Mouse (Mus musculus) heart, embryonic 10.5 days (tissue): ENCODE data around the gene Utp20. TPM values are rescaled to one million over a fixed set of nuclear protein-coding genes. Genes with fewer than 3 reads are reported as not detected.
A peak's percentile ranks its signal among the peaks of the same experiment; 100 is the strongest.
"Not testable (repeated sequence)": the region's sequence is repeated elsewhere in the genome, so short reads cannot be mapped to it uniquely, and the experiment has no call there.

ENCODE experiments used
- DNase-seq: peaks from one replicate; pipeline ENCODE4 v3.0.0-alpha.2; 2017; ENCODE audit warnings: low spot score
- H3K27ac ChIP-seq: fragments of 300-500 bp; sonication (generic); 2 replicates; pipeline ENCODE4 v1.5.1; 2016; ENCODE audit warnings: mild to moderate bottlenecking
- H3K27me3 ChIP-seq: fragments of 300-500 bp; sonication (generic); 2 replicates; pipeline ENCODE4 v1.6.1; 2016; ENCODE audit warnings: mild to moderate bottlenecking; ENCODE audit not compliant: poor library complexity, insufficient read depth, severe bottlenecking
- H3K36me3 ChIP-seq: fragments of 300-500 bp; sonication (generic); 2 replicates; pipeline ENCODE4 v1.6.1; 2016; ENCODE audit warnings: mild to moderate bottlenecking, moderate library complexity
- H3K4me1 ChIP-seq: fragments of 300-500 bp; sonication (generic); 2 replicates; pipeline ENCODE4 v1.6.1; 2016; ENCODE audit warnings: mild to moderate bottlenecking
- H3K4me3 ChIP-seq: fragments of 300-500 bp; sonication (generic); 2 replicates; pipeline ENCODE4 v1.5.1; 2016; ENCODE audit warnings: mild to moderate bottlenecking, moderate library complexity
- H3K9me3 ChIP-seq: fragments of 300-500 bp; sonication (generic); 2 replicates; pipeline ENCODE4 v1.6.1; 2016; ENCODE audit warnings: mild to moderate bottlenecking, moderate library complexity
- WGBS: fragments of 180-500 bp; shearing (Covaris S2); methylation state at CpG from one replicate; pipeline ENCODE4 v1.1.7; 2016; 5-methylcytosine and 5-hydroxymethylcytosine counted together
- polyA plus RNA-seq: library from polyadenylated mRNA; unstranded; fragments of >200 nt; fragmentation: Nextera tagmentation; extraction: Ambion mirVana; gene quantifications from 2 replicates; pipeline ENCODE4 v1.2.1, GENCODE M21; 2016

The Utp20 gene
- polyA plus RNA-seq, 1 experiment from 2014 or later: 16.9 TPM

DNA sequence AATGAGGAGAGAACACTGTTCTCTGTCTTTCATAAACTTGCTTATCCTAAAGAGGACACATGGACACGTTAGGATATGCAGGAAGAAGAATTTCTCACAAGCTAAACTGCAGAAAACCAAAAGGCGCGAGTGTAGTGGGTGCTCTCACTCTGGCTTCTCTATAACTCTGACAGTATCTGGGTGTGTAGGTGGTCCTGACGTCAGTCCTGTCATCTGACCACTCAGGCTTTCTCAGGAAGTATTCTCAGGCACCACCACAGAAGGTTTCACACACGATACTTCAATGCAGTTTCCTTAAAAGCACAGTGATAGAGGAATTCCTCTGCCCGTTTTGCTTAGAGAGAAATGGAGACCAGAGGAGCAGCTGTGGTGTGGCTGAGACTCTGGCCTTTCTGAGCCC lies 50.4 kb downstream of the Utp20 start:
- DNase-seq: no peak
- Histone ChIP-seq H3K27ac (no peak overlapping the region), H3K4me3 (no peak overlapping the region), H3K36me3 (peaks cover 75% of the 10 kb centered on the region), H3K9me3 (no peaks in the 10 kb centered on the region), H3K4me1 (no peaks in the 10 kb centered on the region), H3K27me3 (no peaks in the 10 kb centered on the region)
- 82% methylated on average over 6 of the region's 6 CpGs for WGBS

GRCm38 (mm10) chr10:88772965-88773364 lies 53.6 kb downstream of the Utp20 start:
- H3K9me3 ChIP-seq, H3K4me3 ChIP-seq, H3K4me1 ChIP-seq, DNase-seq, H3K27ac ChIP-seq, H3K27me3 ChIP-seq: not testable (repeated sequence)
- peaks cover 89% of the 10 kb centered on the region for H3K36me3 ChIP-seq
- WGBS: 91% methylated on average over 5 of the region's 5 CpGs

DNA sequence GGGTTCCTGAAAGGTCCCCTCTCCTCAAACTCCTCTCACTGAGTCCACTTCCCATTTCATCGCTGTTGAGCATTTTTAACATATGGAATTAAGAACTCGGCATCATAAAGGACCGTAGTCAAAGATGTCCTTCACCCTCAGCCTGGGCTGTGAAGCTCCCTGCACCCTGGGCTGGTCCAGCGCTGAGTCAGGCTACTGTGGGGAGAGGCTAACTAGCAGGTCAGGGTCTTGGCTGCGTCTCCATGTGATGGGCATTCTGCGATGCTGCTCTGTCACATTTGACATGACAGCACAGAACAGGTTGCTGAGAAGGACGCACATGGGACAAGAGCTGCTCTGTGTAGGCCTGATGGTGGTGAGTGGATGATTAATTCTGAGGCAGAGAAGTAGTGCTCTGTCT lies 56.9 kb downstream of the Utp20 start:
- Histone ChIP-seq H3K27ac (no peak overlapping the region), H3K36me3 (peaks cover 91% of the 10 kb centered on the region), H3K27me3 (no peaks in the 10 kb centered on the region), H3K4me3 (no peak overlapping the region), H3K9me3 (no peaks in the 10 kb centered on the region), H3K4me1 (no peaks in the 10 kb centered on the region)
- WGBS: 95% methylated on average over 7 of the region's 7 CpGs
- no peak for DNase-seq

DNA sequence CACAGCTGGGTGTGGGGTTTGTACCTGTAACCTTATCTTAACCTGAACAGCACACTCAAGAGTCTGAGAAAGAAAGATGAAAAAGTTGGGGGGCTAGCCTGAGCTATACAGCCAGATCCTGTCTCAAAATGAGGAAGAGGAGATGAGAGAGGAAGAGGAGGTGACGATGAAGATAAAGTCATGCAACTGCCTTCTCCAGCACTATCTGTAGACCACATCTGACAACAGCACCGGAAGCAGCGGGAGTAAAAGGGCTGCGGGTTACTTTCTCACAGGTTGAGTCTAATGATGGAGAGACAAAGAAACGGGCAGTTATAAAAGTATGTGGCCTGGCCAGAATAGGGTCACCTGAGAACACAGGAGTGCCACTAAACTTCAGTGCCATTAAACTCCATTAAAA lies 57.6 kb downstream of the Utp20 start:
- DNase-seq: no peak
- Histone ChIP-seq H3K9me3 (no peaks in the 10 kb centered on the region), H3K27me3 (no peaks in the 10 kb centered on the region), H3K36me3 (peaks cover 91% of the 10 kb centered on the region), H3K4me1 (no peaks in the 10 kb centered on the region), H3K4me3 (no peak overlapping the region), H3K27ac (no peak overlapping the region)
- WGBS: 89% methylated on average over 5 of the region's 5 CpGs

- WGBS: 84% methylated on average over 15 of the region's 15 CpGs
- H3K27me3 ChIP-seq: no peaks in the 10 kb centered on the region
- peaks cover 96% of the 10 kb centered on the region for H3K36me3 ChIP-seq
- no peaks in the 10 kb centered on the region for H3K9me3 ChIP-seq
- H3K4me3 ChIP-seq: no peak overlapping the region
- H3K27ac ChIP-seq: no peak overlapping the region
- H3K4me1 ChIP-seq: no peaks in the 10 kb centered on the region
- no peak for DNase-seq
Measured at GRCm38 (mm10) chr10:88765431-88766142, 61.0 kb downstream of the Utp20 start.

DNA sequence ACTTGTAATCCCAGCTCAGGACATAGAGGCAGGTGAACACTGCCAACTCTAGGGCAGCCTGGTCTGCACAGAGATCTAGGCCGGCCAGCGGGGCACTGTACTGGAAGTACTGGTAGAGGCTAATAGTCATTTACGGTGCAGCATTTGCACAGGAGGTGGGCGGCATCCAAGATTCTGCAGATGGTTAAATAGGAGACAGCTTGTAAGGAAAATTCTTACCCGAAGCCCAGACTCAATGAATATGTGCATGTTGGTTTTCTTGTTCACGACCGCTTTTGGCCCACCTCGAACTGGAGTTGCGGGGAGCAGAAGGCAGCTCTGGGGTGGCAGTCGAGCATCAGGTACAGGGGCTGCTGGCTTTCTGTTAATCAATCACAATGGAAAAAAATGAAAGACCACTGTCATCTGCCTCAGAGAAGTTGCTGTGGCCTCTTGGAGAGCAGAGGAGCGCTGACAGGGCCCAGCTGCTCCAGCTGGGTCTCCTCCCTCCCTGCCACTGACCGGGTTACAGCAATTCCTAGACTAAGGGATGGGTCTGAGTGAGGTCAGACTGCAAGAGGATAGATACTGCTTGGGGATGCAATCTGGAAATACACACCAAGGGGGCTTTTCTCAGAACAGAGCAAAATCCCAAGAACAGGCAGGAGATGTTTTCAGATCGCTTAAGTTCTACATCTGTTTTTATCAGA lies 64.9 kb downstream of the Utp20 start:
- DNase-seq: no peak
- Histone ChIP-seq H3K27me3 (no peaks in the 10 kb centered on the region), H3K4me1 (no peaks in the 10 kb centered on the region), H3K4me3 (no peak overlapping the region), H3K27ac (no peak overlapping the region), H3K9me3 (no peaks in the 10 kb centered on the region), H3K36me3 (peaks cover 94% of the 10 kb centered on the region)
- 92% methylated on average over 13 of the region's 13 CpGs for WGBS

DNA sequence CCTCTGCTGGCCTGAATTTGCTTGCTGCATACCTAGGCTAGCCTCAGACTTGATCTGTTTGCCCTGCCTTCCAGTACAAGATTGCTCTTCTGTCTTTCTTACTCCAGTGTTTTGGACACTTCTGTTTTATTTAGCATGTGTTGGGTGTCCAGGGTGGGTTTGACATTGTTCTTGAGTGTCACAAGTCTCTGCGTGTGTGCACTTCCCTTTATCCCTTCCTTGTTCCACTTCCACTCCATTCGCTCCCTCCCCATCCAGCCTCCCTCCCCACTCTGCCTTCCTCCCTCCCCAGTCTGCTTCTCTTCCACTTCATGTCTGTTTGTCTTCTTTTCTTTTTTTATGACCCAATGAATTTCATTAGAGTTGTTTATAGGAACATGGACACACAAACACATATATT lies 85.2 kb downstream of the Utp20 start:
- Histone ChIP-seq H3K9me3 (no peaks in the 10 kb centered on the region), H3K4me1 (no peaks in the 10 kb centered on the region), H3K27ac (no peak overlapping the region), H3K4me3 (no peak overlapping the region), H3K36me3 (peaks cover 78% of the 10 kb centered on the region), H3K27me3 (no peaks in the 10 kb centered on the region)
- WGBS: 86% methylated on average over 2 of the region's 2 CpGs
- DNase-seq: no peak

- H3K4me3 ChIP-seq: no peak overlapping the region
- WGBS: 89% methylated on average over 5 of the region's 5 CpGs
- no peak overlapping the region for H3K27ac ChIP-seq
- no peaks in the 10 kb centered on the region for H3K27me3 ChIP-seq
- peaks cover 78% of the 10 kb centered on the region for H3K36me3 ChIP-seq
- DNase-seq: no peak
- H3K9me3 ChIP-seq: no peaks in the 10 kb centered on the region
- H3K4me1 ChIP-seq: no peaks in the 10 kb centered on the region
Measured at GRCm38 (mm10) chr10:88740781-88741180, 85.8 kb downstream of the Utp20 start.

GRCm38 (mm10) chr10:88739818-88740217 lies 86.8 kb downstream of the Utp20 start:
- DNase-seq: no peak
- H3K4me1 ChIP-seq: no peaks in the 10 kb centered on the region

GRCm38 (mm10) chr10:88739074-88739473 lies 87.5 kb downstream of the Utp20 start:
- H3K4me3 ChIP-seq, H3K4me1 ChIP-seq, H3K9me3 ChIP-seq, H3K27me3 ChIP-seq, H3K27ac ChIP-seq: not testable (repeated sequence)
- 95% methylated on average over 8 of the region's 8 CpGs for WGBS
- peaks cover 66% of the 10 kb centered on the region for H3K36me3 ChIP-seq
- peak; percentile 53 for DNase-seq

More at GRCm38 (mm10) chr10:88739818-88740217, 86.8 kb downstream of the Utp20 start:
- Histone ChIP-seq H3K36me3 (peaks cover 73% of the 10 kb centered on the region), H3K9me3 (no peaks in the 10 kb centered on the region), H3K4me3 (no peak overlapping the region), H3K27me3 (no peaks in the 10 kb centered on the region), H3K27ac (no peak overlapping the region)
- WGBS: 97% methylated on average over 1 of the region's 1 CpGs

GRCm38 (mm10) chr10:88732309-88732622 lies 94.3 kb downstream of the Utp20 start:
- peak; percentile 72 for DNase-seq
- Histone ChIP-seq H3K4me3 (peak overlapping the region; percentile 98), H3K9me3 (no peaks in the 10 kb centered on the region), H3K36me3 (peaks cover 16% of the 10 kb centered on the region), H3K27ac (no peak overlapping the region), H3K27me3 (no peaks in the 10 kb centered on the region), H3K4me1 (peaks cover 11% of the 10 kb centered on the region; the same call in 1 of the 2 replicates)
- 14% methylated on average over 6 of the region's 6 CpGs for WGBS

DNA sequence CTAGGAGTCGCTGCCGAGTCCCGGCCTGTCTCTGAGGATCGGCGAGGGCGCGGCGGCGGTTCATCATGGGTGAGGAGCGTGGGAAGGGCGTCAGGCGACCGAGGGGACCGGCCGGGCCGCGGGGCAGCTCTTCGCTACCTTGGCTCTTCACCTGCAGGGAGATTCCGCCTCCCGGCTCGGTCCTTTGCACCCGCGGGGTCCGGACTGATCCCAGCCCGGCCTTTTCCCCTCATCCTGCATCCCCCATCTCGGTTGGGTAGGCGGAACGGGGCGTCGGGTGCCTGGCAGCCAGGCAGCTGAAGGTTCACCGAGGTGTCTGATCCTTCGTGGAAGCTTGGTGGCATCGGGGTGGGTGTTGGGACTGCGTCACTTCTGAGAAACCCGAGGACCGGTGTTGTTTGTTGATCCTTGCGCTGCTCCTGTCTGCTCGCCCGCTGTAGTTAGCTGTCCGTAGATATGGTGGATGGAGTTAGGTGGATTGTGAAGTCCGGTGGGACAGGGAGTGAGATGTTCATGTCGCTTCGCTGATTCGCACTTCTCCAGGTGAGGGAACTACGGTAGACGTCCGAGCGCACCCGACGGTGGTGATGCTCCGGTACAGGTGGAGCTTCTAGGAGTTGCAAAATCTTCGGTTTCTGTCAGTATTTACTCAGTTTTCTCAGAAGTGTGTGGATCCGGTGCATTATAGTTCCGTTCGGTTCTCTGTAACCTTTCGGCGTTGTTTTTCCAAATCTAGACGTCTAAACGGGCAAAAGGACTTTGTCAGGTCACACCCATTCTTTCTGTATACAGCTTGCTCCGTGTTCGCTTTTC lies 94.9 kb downstream of the Utp20 start:
- DNase-seq: peak; percentile 78
- Histone ChIP-seq H3K4me3 (peak overlapping the region; percentile 98), H3K4me1 (peaks cover 11% of the 10 kb centered on the region; the same call in 1 of the 2 replicates), H3K9me3 (no peaks in the 10 kb centered on the region), H3K27ac (peak overlapping the region; percentile 95), H3K36me3 (peaks cover 10% of the 10 kb centered on the region), H3K27me3 (no peaks in the 10 kb centered on the region)
- 2% methylated on average over 61 of the region's 61 CpGs for WGBS
